Mouse (Mus musculus) heart, embryonic 16.5 days (tissue): Measurements from ENCODE around the gene Gm5141. TPM values are rescaled to one million over a fixed set of nuclear protein-coding genes. Genes with fewer than 3 reads are reported as not detected.
"Not testable (repeated sequence)": the region's sequence is repeated elsewhere in the genome, so short reads cannot be mapped to it uniquely, and the experiment has no call there.

Experiments used
- ATAC-seq: fragments of 200-750 bp; cut with Nextera tagmentation; replicated peaks from 2 replicates; pipeline ENCODE4 v1.8.0; 2017; ENCODE audit warnings: moderate number of reproducible peaks; ENCODE audit not compliant: insufficient read depth, low FRiP score; ENCODE audit errors: extremely low read depth
- H3K27ac ChIP-seq: fragments of 300-500 bp; sonication (generic); 2 replicates; pipeline ENCODE4 v1.5.1; 2014; ENCODE audit warnings: mild to moderate bottlenecking, low read length, control low read depth, moderate library complexity
- H3K27me3 ChIP-seq: fragments of 300-500 bp; sonication (generic); 2 replicates; pipeline ENCODE4 v1.6.1; 2014; ENCODE audit warnings: low read length, mixed read lengths; ENCODE audit not compliant: control insufficient read depth, insufficient read depth
- H3K36me3 ChIP-seq: fragments of 300-500 bp; sonication (generic); 2 replicates; pipeline ENCODE4 v1.6.1; 2014; ENCODE audit not compliant: control insufficient read depth, insufficient read depth
- H3K4me1 ChIP-seq: fragments of 300-500 bp; sonication (generic); 2 replicates; pipeline ENCODE4 v1.6.1; 2014; ENCODE audit warnings: low read length, mixed read lengths; ENCODE audit not compliant: control insufficient read depth, insufficient read depth
- H3K4me2 ChIP-seq: fragments of 300-500 bp; sonication (generic); 2 replicates; pipeline ENCODE4 v1.6.1; 2014; ENCODE audit warnings: low read depth, mild to moderate bottlenecking, control low read depth, low read length
- H3K4me3 ChIP-seq: fragments of 300-500 bp; sonication (generic); 2 replicates; pipeline ENCODE4 v1.5.1; 2014; ENCODE audit warnings: mild to moderate bottlenecking, control low read depth, low read length
- H3K9ac ChIP-seq: fragments of 300-500 bp; sonication (generic); 2 replicates; pipeline ENCODE4 v1.6.1; 2014; ENCODE audit warnings: low read length, control low read depth
- H3K9me3 ChIP-seq: fragments of 300-500 bp; sonication (generic); replicated peaks from 2 replicates; pipeline ENCODE4 v1.6.1; 2016; ENCODE audit warnings: low read length; ENCODE audit not compliant: control insufficient read depth
- WGBS: fragments of 180-500 bp; shearing (Covaris S2); extraction: QIAGEN DNeasy Blood & Tissue Kit; methylation state at CpG from one replicate; pipeline ENCODE4 v1.1.7; 2014; 5-methylcytosine and 5-hydroxymethylcytosine counted together
- microRNA counts: library from miRNA; unstranded; fragments of <30 nt; microRNA quantifications from one replicate; lab custom pipeline; 2016
- microRNA-seq: library from miRNA; unstranded; fragments of <30 nt; microRNA quantifications from one replicate; pipeline ENCODE4, GENCODE M21; 2017
- polyA plus RNA-seq: library from polyadenylated mRNA; unstranded; fragments of >200 nt; fragmentation: Nextera tagmentation; extraction: Ambion mirVana; gene quantifications from 2 replicates; pipeline ENCODE4 v1.2.1, GENCODE M21; 2015

The Gm5141 gene
- polyA plus RNA-seq, 1 experiment from 2014 or later: 8.0 TPM

DNA sequence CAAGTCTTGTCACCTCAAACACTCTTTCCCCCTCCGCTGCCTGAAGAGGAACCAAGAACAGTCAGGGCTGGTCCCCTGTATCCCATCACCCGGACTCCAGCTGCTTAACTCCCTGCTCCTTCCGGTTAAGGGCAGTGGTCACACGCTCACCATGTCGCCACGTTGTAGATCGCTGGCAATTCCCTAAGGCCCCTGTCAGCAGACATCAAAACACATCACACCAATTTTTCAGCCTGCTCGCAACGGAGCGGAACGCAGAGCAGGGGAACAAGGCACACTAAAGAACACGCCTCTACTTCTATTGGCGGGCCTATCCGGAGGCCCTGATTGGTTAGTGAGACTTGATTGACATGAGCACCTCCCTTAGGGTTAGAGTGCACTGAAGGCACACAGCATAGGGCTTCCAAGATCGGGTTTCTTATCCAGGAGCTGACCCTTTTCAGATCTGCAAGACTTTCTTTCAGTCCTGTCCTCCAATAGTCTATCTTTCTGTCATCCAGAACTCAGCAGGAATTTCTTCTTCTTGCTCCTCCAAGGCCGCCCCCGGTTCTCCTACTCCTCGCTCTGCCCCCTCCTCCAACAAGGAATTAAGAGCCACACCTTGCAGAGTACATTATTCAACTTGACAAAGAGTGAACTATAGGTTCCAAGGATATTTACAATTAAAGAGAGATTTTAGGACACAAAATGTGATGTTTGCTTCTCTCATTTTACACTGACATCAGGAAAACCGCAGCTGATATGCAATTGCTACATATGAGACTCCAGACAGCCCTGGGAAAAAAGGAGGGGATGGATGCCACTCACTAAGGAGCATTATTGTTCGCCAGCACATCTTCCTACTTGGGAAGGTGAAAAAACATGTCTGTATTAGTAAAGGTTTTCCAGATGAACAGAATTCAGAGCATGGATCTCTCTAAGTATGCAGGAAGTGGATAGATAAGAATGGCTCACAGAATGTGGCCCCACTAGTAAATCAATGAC, 24.9 kb downstream of the Gm5141 start, which contains the start of gene Platr25:
Gene Platr25 (minus strand): TSS at position 278 of the 984 bp plus-strand sequence.
- H3K4me1 ChIP-seq, H3K9me3 ChIP-seq, H3K27ac ChIP-seq, H3K27me3 ChIP-seq, H3K36me3 ChIP-seq: not testable (repeated sequence)
- peak within 1 kb of the TSS; percentile 66 for H3K4me2 ChIP-seq
- 7% methylated on average over 20 of the region's 20 CpGs for WGBS
- peak; percentile 89 for ATAC-seq
- peak within 1 kb of the TSS; percentile 67 for H3K9ac ChIP-seq
- peak within 1 kb of the TSS; percentile 64 for H3K4me3 ChIP-seq

DNA sequence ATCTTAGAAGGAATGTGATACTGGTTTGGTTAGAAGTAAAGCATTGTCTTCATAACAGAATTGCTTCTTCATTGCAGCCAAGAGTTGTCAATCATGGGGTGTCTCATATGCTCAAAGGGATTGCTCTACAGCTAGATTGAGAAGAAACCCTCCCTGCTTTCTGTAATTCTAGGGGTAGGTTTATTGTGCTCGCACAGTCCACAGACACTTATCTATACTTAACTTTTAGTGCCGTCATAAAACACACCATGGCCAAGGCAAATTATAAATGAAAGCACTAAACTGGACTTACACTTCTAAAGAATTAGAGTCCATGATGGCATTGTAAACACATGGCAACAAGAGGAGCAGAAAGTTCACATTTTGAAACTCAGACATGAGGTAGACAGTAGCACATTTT, 52.3 kb downstream of the Gm5141 start:
- Histone ChIP-seq H3K36me3 (no peaks in the 10 kb centered on the region), H3K9me3 (no peaks in the 10 kb centered on the region), H3K27me3 (no peaks in the 10 kb centered on the region), H3K27ac (no peak overlapping the region), H3K4me1 (no peaks in the 10 kb centered on the region), H3K4me2 (no peak overlapping the region), H3K9ac (no peak overlapping the region), H3K4me3 (no peak overlapping the region)
- 84% methylated on average over 2 of the region's 2 CpGs for WGBS
- ATAC-seq: no peak

MicroRNAs within 50 kb of the gene (microRNA counts, 519-probe panel; counts per million panel counts)
- microRNA mmu-miR-713 (lab: Ali Mortazavi, UCI): not detected

Small RNAs within 50 kb of the gene (microRNA-seq; reads per million reads assigned to microRNA genes)
- gene Gm24588 (not detected), gene Mir713 (not detected)

Other genes with a start within 250 kb of the Gm5141 start
- 0.26 TPM in 1 of 2 replicates, not detected in the other for gene Zfp935, start 227.3 kb downstream of the Gm5141 start, polyA plus RNA-seq
- gene Zfp934, start 214.6 kb downstream of the Gm5141 start, polyA plus RNA-seq: 11.3 and 14.7 TPM in 2 replicates
- gene 6720489N17Rik, start 161.6 kb downstream of the Gm5141 start, polyA plus RNA-seq: 5.9 and 6.5 TPM in 2 replicates
- 12.7 and 14.3 TPM in 2 replicates for gene Platr25, start 25.1 kb downstream of the Gm5141 start, polyA plus RNA-seq
- gene Fbp2, start 72.6 kb upstream of the Gm5141 start, polyA plus RNA-seq: 0.25 and 0.71 TPM in 2 replicates
- 6.5 and 7.7 TPM in 2 replicates for gene Fbp1, start 102.5 kb upstream of the Gm5141 start, polyA plus RNA-seq
- gene 2010111I01Rik, start 179.1 kb upstream of the Gm5141 start, polyA plus RNA-seq: 69.8 and 71.1 TPM in 2 replicates